Comparison of ENCODE assay signal across 8 mouse cellular contexts in genomic region chr17:81193230-81193871, GRCm38 (mm10).
A peak's percentile ranks its signal among the peaks of the same experiment; 100 is the strongest.
DNase-seq lines count a peak whose midpoint lies in the region; ATAC-seq lines count a peak whose summit lies in the region.

No protein-coding gene starts in this region.

- DNase-seq in MN1 (ENCODE audit: low spot score) = peak; percentile 80
- DNase-seq in adrenal gland, postnatal 14 days = peak; percentile 73
- DNase-seq in embryo, embryonic 9.5 days (ENCODE audit: extremely low spot score) = peak; percentile 64
- DNase-seq in layer of hippocampus, postnatal 25 days (ENCODE audit: extremely low spot score in 1 of 2, low spot score in 1 of 2) = peak; percentile 38 to 91
- peak; percentile 79 for DNase-seq in lung, postnatal 36 days
- DNase-seq in right cerebral cortex, postnatal 36 days (ENCODE audit: low spot score in 2 of 2) = peak; percentile 47 to 63
- no peak for DNase-seq in T-cell, adult 2 months (ENCODE audit: low spot score)

- ATAC-seq in hematopoietic stem cell, adult 5-6 weeks (replicated peaks in 1 of 2; ENCODE audit: insufficient read depth in 1 of 2, low FRiP score in 2 of 2, low TSS enrichment in 1 of 2, low read depth in 1 of 2, poor library complexity in 2 of 2, severe bottlenecking in 2 of 2) = peak; percentile 43 to 48; a peak in 2 of 4 replicates
